In the genomic region with DNA sequence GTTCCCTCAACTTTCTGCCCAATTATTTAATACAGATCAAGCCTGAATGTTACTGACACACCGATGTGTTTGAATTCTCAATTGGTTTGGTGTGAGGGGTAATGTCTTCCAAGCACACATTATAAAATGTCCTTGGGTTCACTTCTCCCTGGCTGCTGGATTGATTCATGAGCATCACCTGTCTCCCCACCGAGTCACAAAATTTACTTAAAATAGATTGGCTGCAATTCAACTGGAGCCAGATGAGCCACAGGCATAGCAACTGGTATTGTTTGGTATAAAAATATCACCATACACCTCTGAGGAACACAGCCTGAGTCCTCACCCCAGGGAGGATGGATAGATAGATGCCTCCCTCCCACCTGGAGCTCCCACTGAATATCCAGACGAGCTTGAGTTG, we compare ENCODE assay signal across 26 mouse cellular contexts.
"Had no signal": no experiment of that assay in that cellular context is flagged by ENCODE, and none has a peak within 500 bp of the region (broad histone marks: within the 10 kb centered on the region; RNA-seq: fewer than 3 reads in every experiment).

No protein-coding gene starts in this region.

- H3K4me2 ChIP-seq: embryonic facial prominence, embryonic 12.5 days; embryonic facial prominence, embryonic 13.5 days; embryonic facial prominence, embryonic 15.5 days; forebrain, embryonic 12.5 days; forebrain, embryonic 13.5 days; forebrain, embryonic 15.5 days had no signal

- DNase-seq: cerebellum, adult 2 months; cerebellum, adult 8-10 months; cerebellum, adult 9-10 months; cerebellum, adult 9-11 months; cerebellum, postnatal 10 days; cerebellum, postnatal 14 days; cerebellum, postnatal 25 days; cerebellum, postnatal 36 days; embryo, embryonic 11 days; forebrain, postnatal 0 days; gastrocnemius, adult 2 months; gastrocnemius, postnatal 10 days; gastrocnemius, postnatal 14 days; gastrocnemius, postnatal 25 days; gastrocnemius, postnatal 36 days; heart, adult 18-20 months; heart, adult 2 months had no signal

- H3K36me3 ChIP-seq: embryonic facial prominence, embryonic 10.5 days; embryonic facial prominence, embryonic 12.5 days; embryonic facial prominence, embryonic 13.5 days; embryonic facial prominence, embryonic 15.5 days; forebrain, embryonic 10.5 days; forebrain, embryonic 12.5 days; forebrain, embryonic 15.5 days had no signal

- H3K4me3 ChIP-seq: embryonic facial prominence, embryonic 10.5 days; embryonic facial prominence, embryonic 12.5 days; embryonic facial prominence, embryonic 13.5 days; embryonic facial prominence, embryonic 15.5 days; erythroblast, embryonic 14.5 days; forebrain, embryonic 10.5 days; forebrain, embryonic 12.5 days; forebrain, embryonic 13.5 days; forebrain, embryonic 15.5 days; gastrocnemius, adult 2 months; heart, adult 2 months had no signal

- H3K27me3 ChIP-seq: embryonic facial prominence, embryonic 12.5 days; embryonic facial prominence, embryonic 13.5 days; embryonic facial prominence, embryonic 15.5 days; forebrain, embryonic 12.5 days; forebrain, embryonic 13.5 days; forebrain, embryonic 15.5 days had no signal
